Comparison of ENCODE assay signal across 18 mouse cellular contexts in genomic region chr16:49889031-49889655, GRCm38 (mm10).
A peak's percentile ranks its signal among the peaks of the same experiment; 100 is the strongest.
DNase-seq lines count a peak whose midpoint lies in the region; ATAC-seq and TF ChIP-seq lines count a peak whose summit lies in the region.
"Had no signal": no experiment of that assay in that cellular context is flagged by ENCODE, and none has a peak within 500 bp of the region (broad histone marks: within the 10 kb centered on the region; RNA-seq: fewer than 3 reads in every experiment).

No protein-coding gene starts in this region.

- H3K4me2 ChIP-seq in lung, embryonic 14.5 days, result no peak overlapping the region
- H3K4me2 ChIP-seq: embryonic facial prominence, embryonic 12.5 days; forebrain, embryonic 13.5 days; hindbrain, embryonic 13.5 days had no signal

- H3K79me2 ChIP-seq in MEL (ENCODE audit: control insufficient read depth, insufficient read depth, low read length, poor library complexity), result 0 out of 2 replicates have a peak, but pooled peaks cover 6% of the 10 kb centered on the region

- 51% methylated on average over 2 of the region's 2 CpGs for WGBS in lung, embryonic 14.5 days

- DNase-seq in lung, embryonic 14.5 days, result peak; percentile 80
- DNase-seq in lung, postnatal 4 days, result no peak
- peak; percentile 35 for DNase-seq in 3T3-L1 (ENCODE audit: low read depth, low spot score)
- DNase-seq in MEL (ENCODE audit: low read depth, low spot score), result no peak
- no peak for DNase-seq in urinary bladder, postnatal 14 days (ENCODE audit: low spot score)
- DNase-seq: adrenal gland, adult 8-10 months; adrenal gland, postnatal 36 days; cerebellum, adult 11 months; cerebellum, adult 9-10 months; cerebellum, postnatal 25 days; forebrain, postnatal 0 days; gastrocnemius, postnatal 36 days had no signal

- 0 out of 2 replicates have a peak overlapping the region, but pooled peaks have one; percentile 52 for H3K27ac ChIP-seq in lung, embryonic 14.5 days (ENCODE audit: low read depth)
- H3K27ac ChIP-seq in MEL (ENCODE audit: control insufficient read depth, low read depth, low read length), result peak overlapping the region; percentile 25; the same call in 1 of the 2 replicates
- H3K27ac ChIP-seq in embryonic fibroblast, embryonic 13.5 days (ENCODE audit: insufficient read depth, low read length), result peak overlapping the region; percentile 47
- H3K27ac ChIP-seq: embryonic facial prominence, embryonic 12.5 days; forebrain, embryonic 13.5 days; heart, embryonic 10.5 days; hindbrain, embryonic 13.5 days; hindbrain, postnatal 0 days had no signal

- no peaks in the 10 kb centered on the region for H3K27me3 ChIP-seq in lung, embryonic 14.5 days (ENCODE audit: insufficient read depth, low read length)
- H3K27me3 ChIP-seq in MEL (ENCODE audit: control insufficient read depth in 1 of 2, insufficient read depth in 2 of 2, low read length in 2 of 2), result no peaks in the 10 kb centered on the region
- H3K27me3 ChIP-seq: embryonic facial prominence, embryonic 12.5 days; forebrain, embryonic 13.5 days; hindbrain, embryonic 13.5 days had no signal

- TF ChIP-seq POLR2A in MEL (IDR thresholded peaks at IDR 0.05; ENCODE audit: control insufficient read depth in 1 of 2, insufficient read depth in 1 of 2, low read depth in 1 of 2, low read length in 2 of 2, poor library complexity in 1 of 2), result no peak
- TF ChIP-seq POLR2A in embryonic fibroblast, embryonic 13.5 days (IDR thresholded peaks at IDR 0.05; ENCODE audit: low read depth, low read length), result no peak

- H3K4me1 ChIP-seq in lung, embryonic 14.5 days (ENCODE audit: insufficient read depth), result peaks cover 10% of the 10 kb centered on the region; the same call in 1 of the 2 replicates
- H3K4me1 ChIP-seq in MEL (ENCODE audit: control insufficient read depth in 1 of 2, insufficient read depth in 2 of 2, low read length in 2 of 2), result peaks cover 19 to 24% of the 10 kb centered on the region in 2 experiments
- H3K4me1 ChIP-seq in embryonic fibroblast, embryonic 13.5 days (ENCODE audit: control insufficient read depth, insufficient read depth, low read length), result no peaks in the 10 kb centered on the region
- H3K4me1 ChIP-seq: forebrain, embryonic 13.5 days had no signal

- peak; percentile 15 to 35; a peak in 1 of 4 replicates for TF ChIP-seq EP300 in MEL (IDR thresholded peaks at IDR 0.05; ENCODE audit: low read depth in 1 of 2, low read length in 2 of 2)

- ATAC-seq in lung, embryonic 14.5 days (ENCODE audit: insufficient read depth), result peak; percentile 61; the same call in 1 of the 2 replicates
- ATAC-seq: forebrain, embryonic 13.5 days; forebrain, postnatal 0 days; hindbrain, postnatal 0 days had no signal

- TF ChIP-seq CTCF in lung, embryonic 14.5 days (IDR thresholded peaks at IDR 0.05; ENCODE audit: low read depth), result no peak
- no peak for TF ChIP-seq CTCF in MEL (IDR thresholded peaks at IDR 0.05 in 2 of 3, conservative IDR thresholded peaks at IDR 0.05 in 1 of 3; ENCODE audit: control insufficient read depth in 1 of 3, insufficient read depth in 1 of 3, low read depth in 2 of 3, low read length in 3 of 3, poor library complexity in 1 of 3, severe bottlenecking in 1 of 3)
- no peak for TF ChIP-seq CTCF in embryonic fibroblast, embryonic 13.5 days (IDR thresholded peaks at IDR 0.05; ENCODE audit: borderline replicate concordance, insufficient read depth, low read length)

- peaks cover 5% of the 10 kb centered on the region; the same call in 1 of the 2 replicates for H3K9me3 ChIP-seq in lung, embryonic 14.5 days (ENCODE audit: low read depth, low read length)
- no peaks in the 10 kb centered on the region for H3K9me3 ChIP-seq in MEL (replicated peaks; ENCODE audit: insufficient read depth, low read length)
- H3K9me3 ChIP-seq: forebrain, embryonic 13.5 days; heart, embryonic 10.5 days; hindbrain, embryonic 13.5 days had no signal

- H3K36me3 ChIP-seq in lung, embryonic 14.5 days (ENCODE audit: insufficient read depth), result peaks cover 13% of the 10 kb centered on the region
- H3K36me3 ChIP-seq in MEL (ENCODE audit: control insufficient read depth in 1 of 2, insufficient read depth in 2 of 2, low read length in 2 of 2), result peaks cover 6 to 29% of the 10 kb centered on the region in 2 experiments

- TF ChIP-seq RAD21 in MEL (IDR thresholded peaks at IDR 0.05; ENCODE audit: low read depth, low read length), result no peak

- H3K9ac ChIP-seq in lung, embryonic 14.5 days, result no peak overlapping the region
- no peak overlapping the region for H3K9ac ChIP-seq in MEL (ENCODE audit: control insufficient read depth, low read depth, low read length, poor library complexity, severe bottlenecking)
- H3K9ac ChIP-seq: embryonic facial prominence, embryonic 12.5 days; forebrain, embryonic 13.5 days; forebrain, postnatal 0 days; hindbrain, embryonic 13.5 days had no signal

- no peak overlapping the region for H3K4me3 ChIP-seq in lung, embryonic 14.5 days (ENCODE audit: low read depth, low read length)
- no peak overlapping the region for H3K4me3 ChIP-seq in MEL (ENCODE audit: control insufficient read depth in 1 of 2, insufficient read depth in 1 of 2, low read depth in 2 of 2, low read length in 2 of 2)
- H3K4me3 ChIP-seq in embryonic fibroblast, embryonic 13.5 days (ENCODE audit: insufficient read depth, low read length), result no peak overlapping the region
- H3K4me3 ChIP-seq: embryonic facial prominence, embryonic 12.5 days; forebrain, embryonic 13.5 days; heart, embryonic 10.5 days; hindbrain, embryonic 13.5 days had no signal

TF ChIP-seq in MEL, 35 proteins besides CTCF, POLR2A, EP300 and RAD21:
- TF ChIP-seq RCOR1 (IDR thresholded peaks at IDR 0.05; ENCODE audit: low read depth, low read length) (no peak), ETS1 (IDR thresholded peaks at IDR 0.05; ENCODE audit: low read depth, low read length) (0 out of 2 replicates have a peak, but pooled peaks have one; percentile 6), HCFC1 (IDR thresholded peaks at IDR 0.05; ENCODE audit: low read depth, low read length) (no peak), CHD1 (IDR thresholded peaks at IDR 0.05; ENCODE audit: low read depth, low read length) (no peak), MAFK (IDR thresholded peaks at IDR 0.05; ENCODE audit: borderline replicate concordance, low read depth, low read length) (no peak), GATA1 (IDR thresholded peaks at IDR 0.05; ENCODE audit: low read depth, low read length) (no peak), MYC (IDR thresholded peaks at IDR 0.05; ENCODE audit: low read depth, low read length) (no peak; the same call in 1 of the 2 replicates), MAX (IDR thresholded peaks at IDR 0.05; ENCODE audit: low read length) (no peak), SIN3A (IDR thresholded peaks at IDR 0.05; ENCODE audit: low read length) (no peak), BHLHE40 (IDR thresholded peaks at IDR 0.05; ENCODE audit: borderline replicate concordance, low read depth, low read length) (no peak), E2F4 (IDR thresholded peaks at IDR 0.05; ENCODE audit: borderline replicate concordance, low read depth, low read length) (no peak), ZNF384 (IDR thresholded peaks at IDR 0.05; ENCODE audit: low read depth, low read length) (peak; percentile 51; the same call in 1 of the 2 replicates), GABPA (IDR thresholded peaks at IDR 0.05; ENCODE audit: low read depth, low read length) (no peak), KAT2A (conservative IDR thresholded peaks at IDR 0.05; ENCODE audit: low read depth, low read length) (no peak), ZC3H11A (IDR thresholded peaks at IDR 0.05; ENCODE audit: low read depth, low read length) (no peak)

Comparison
In these comparisons a context has a peak if more than half of its experiments do, and no peak if none do; other contexts are left out.
1. DNase-seq: peak in lung, embryonic 14.5 days (single experiment) and 3T3-L1 (single experiment); none in lung, postnatal 4 days (0 of 2), MEL (single experiment) and urinary bladder, postnatal 14 days (single experiment).
2. Peak in every context shown above with its lines, with median percentiles within 50 percentile points of each other: H3K27ac ChIP-seq.